Mouse (Mus musculus) left cerebral cortex, adult 18-20 months (tissue): Measurements from ENCODE around the gene Vash2. TPM values are rescaled to one million over a fixed set of nuclear protein-coding genes. Genes with fewer than 3 reads are reported as not detected.

Source experiments
- DNase-seq, 2 experiments: peaks; one replicate each; pipeline ENCODE4 v3.0.0; 2021 to 2022; ENCODE audit warnings: low spot score in 2 of 2, mixed read lengths in 1 of 2
- total RNA-seq, 2 experiments: library from RNA; stranded (reverse); gene quantifications; 2 replicates each; pipeline ENCODE4 v1.2.3; 2021

Gene Vash2
- total RNA-seq, 2 experiments from 2014 or later = 1.8 to 2.9 TPM

GRCm38 (mm10) chr1:190976887-190977573 lies 2.1 kb downstream of the Vash2 start:
- no peak for DNase-seq

- no peak for DNase-seq
These were observed 4.3 kb downstream of the Vash2 start for GRCm38 (mm10) chr1:190974833-190975232.

- DNase-seq = no peak
These were observed 4.9 kb downstream of the Vash2 start for GRCm38 (mm10) chr1:190974191-190974590.

- peak in 1 of 2 experiments; percentile 21 for DNase-seq
These were observed 6.4 kb downstream of the Vash2 start for GRCm38 (mm10) chr1:190972612-190973192.

DNA sequence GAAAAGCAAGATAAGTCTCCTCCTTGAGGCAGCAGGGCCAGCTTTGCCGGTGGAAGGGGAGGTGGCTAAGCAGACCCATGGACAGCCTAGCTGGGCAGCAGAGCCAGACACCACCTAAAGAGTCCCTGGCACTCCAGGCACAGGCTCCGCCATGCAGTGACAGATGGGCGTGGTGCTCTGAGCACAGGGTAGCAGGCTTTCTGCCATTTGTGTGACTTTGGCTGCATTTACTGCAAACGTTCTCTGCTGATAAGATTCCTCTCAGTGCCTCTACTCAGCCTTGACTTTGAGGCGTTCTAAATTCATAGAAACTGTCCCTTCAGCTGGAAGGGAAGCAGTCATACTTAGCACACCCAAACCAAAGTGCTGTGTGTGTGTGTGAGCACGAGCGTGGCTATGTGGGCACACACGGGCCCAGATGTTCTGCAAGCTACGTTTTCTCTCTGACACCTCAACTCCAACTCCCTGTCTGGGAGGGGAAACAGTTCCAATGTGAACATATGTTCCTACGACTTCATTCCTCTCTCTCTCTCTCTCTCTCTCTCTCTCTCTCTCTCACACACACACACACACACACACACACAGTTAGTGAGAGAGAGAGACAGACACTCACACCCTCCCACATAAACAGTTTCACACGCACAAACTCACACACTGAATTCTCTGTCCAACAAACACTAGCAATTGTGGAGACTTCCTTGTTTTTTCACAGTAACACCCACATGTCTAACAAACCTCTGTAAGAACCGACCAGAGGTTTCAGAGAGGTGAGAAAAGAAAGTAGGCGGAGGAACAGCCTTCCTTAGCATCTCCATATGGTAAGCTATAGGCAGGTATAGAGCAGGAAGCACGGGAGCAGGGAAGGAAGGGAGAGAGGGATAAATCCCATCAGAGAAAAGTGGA lies 7.1 kb downstream of the Vash2 start:
- peak in 1 of 2 experiments; percentile 20 for DNase-seq

DNA sequence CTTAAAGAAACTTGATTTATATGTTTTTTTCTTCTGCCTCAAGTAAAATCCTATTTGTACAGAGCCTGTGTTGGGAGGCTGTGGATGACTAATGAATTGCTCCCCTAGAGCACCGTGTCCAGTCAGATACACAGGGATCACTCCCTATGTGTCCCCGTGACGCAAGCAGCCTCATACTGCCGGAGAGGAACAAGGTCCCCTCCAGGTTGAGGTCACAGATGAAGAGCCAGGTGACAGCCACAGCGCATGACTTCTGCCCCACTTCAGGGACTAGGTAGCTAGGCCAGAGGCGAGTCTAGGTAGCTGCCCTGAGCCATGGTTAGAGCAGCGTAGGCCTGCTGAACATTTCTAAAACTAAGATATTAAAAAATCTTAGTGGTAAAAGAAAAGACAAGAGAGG lies 11.1 kb downstream of the Vash2 start:
- no peak for DNase-seq

GRCm38 (mm10) chr1:190964992-190965780 lies 13.9 kb downstream of the Vash2 start:
- DNase-seq = no peak

- DNase-seq = no peak
These were observed 16.3 kb downstream of the Vash2 start for GRCm38 (mm10) chr1:190962760-190963159.

DNA sequence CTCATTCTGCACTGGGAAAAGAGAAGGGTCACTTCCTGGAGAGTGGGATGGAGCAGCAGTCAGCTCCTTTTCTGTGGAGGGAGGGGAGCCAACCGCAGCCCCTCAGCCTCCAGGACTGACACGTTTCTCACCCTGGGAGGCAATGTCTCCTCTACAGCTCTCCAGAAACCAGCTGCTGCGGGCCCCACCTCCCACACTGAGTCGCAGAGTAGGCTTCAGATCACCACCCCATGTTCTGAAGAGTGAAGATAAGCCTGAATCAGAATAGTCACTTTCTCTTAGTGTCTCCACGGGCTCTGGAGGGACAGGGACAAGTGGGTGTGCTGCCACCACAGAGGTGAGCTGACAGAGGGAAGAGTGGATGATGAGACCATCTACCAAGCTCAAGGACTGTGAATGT lies 20.3 kb downstream of the Vash2 start:
- no peak for DNase-seq

DNA sequence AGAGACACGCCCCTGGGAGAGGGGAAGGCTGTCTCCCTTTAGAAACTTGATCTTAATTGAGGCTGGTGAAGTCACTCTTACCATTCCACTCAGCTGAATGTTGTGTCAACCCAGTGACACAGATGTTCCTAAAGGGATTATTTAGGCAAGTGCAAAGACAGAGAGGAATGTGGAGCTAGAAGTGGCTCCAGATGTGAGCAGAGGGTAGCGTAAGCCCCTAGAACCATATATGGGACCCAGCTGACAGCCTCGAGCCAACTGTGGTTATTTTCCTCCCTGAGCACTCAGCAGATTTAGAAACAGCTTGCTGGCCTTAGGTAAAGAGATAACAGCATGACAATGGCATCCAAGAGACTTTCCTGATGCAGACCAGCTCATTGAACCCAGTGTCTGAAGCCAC lies 26.1 kb downstream of the Vash2 start:
- DNase-seq = no peak

DNA sequence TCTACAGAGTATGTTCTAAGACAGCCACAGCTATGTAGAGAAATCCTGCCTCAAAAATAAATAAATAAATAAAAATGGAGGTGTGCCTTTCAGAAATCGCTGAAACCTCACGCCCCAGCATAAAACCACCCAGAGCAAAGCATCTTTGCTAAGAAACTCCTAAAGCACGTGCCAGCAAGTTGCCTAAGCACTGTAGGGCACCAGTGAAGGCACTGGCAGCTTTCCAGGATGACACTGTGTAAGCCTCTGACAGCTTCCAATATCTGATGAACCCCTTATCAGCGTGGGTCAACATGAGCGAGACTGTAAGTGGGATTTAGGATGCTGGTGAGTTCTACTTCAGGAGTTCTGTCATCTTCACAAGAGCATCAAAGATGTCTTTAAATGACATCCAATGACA lies 28.1 kb downstream of the Vash2 start:
- no peak for DNase-seq

DNA sequence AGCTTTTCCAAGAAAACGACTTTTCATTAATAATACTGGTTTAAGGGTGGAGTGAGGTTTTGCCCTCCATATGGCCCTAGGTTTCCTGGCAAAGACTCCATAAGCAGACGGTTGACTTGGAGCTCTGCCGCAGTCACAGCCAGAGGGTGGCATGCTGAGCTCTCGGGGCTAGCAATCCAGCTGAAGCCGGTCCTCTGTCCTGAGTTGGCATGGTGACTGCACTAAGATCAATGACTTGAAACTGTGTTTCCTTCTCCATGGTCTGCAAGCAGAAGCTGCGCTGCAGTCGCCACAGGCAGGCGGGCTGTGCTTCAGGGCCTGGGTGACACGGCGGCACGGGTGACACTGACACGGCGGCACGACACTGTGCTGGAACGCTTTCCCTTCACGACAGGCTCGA lies 30.2 kb downstream of the Vash2 start:
- DNase-seq = no peak

DNA sequence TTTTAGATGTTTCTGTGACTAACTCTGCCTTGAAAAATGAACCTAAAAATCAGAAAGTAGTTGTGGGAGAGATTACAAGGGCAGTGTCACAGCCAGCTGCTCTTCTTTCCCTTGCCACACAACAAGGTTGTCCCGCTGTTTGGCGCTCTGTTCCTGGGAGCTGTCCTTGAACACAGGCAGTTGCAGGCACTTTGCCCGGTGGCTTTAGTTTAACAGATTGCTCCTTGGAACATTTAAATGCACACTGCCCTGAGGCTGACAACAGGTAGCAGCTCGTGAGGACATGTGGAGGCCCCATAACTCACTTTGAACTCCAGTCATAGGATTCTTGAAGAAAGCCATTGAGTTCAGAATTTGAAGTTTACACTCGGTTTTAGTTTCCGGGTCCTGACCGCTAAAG lies 30.7 kb downstream of the Vash2 start:
- no peak for DNase-seq

DNA sequence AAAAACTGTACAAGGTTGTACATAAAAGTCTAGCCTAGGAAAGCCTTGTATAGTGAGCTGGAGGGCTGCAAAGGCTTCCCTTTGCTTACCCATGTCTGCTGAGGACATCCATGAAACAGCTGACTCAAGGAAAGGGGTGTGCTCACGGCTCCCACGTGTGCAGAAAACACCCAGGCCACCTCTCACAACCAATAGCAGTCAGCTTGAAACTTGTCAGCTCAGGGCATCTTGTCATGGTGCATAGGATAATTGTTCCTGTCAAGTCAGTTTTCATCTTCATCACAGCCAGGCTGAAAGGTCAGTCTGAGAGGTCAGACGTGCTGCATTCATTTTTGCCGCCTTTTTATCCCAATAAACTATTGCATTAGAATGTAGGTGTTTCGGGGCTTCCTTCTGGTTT lies 31.1 kb downstream of the Vash2 start:
- DNase-seq = no peak

DNA sequence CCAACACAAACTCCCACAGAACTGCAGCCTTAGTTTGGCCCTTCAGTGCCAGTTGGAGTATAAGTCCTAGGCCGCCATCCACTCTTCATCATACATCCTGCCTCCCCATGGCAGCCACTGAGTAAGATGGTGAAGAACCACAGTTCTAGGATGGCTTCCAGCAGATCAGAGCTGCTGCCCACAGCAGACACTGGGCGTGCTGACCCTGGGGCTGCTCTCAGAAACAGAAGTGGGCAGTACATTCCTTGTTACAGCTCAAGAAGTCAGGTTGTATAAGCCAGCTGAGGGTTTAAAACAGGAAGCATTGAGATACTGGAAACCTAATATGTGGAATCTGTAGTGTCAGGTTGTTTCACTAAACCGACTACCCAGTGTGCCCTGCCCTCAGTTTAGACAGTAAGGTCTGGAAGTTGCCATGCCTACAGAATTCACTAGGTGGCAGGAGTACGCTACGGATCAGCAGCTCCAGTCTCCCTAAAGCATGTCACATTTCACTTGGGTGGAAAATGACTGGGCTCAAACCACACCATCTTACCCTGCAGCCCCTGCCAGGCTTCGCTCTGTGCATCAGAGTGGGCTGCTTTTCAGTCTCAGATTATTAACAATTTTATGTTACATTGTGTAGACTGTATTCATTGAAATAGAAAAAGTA lies 34.9 kb downstream of the Vash2 start:
- peak; percentile 72 to 82 for DNase-seq

- DNase-seq = no peak
These were observed 39.3 kb downstream of the Vash2 start for GRCm38 (mm10) chr1:190939803-190940202.

- no peak for DNase-seq
These were observed 48.9 kb downstream of the Vash2 start for GRCm38 (mm10) chr1:190930181-190930580.

- peak; percentile 33 to 58 for DNase-seq
These were observed 49.9 kb downstream of the Vash2 start for GRCm38 (mm10) chr1:190929010-190929695.

GRCm38 (mm10) chr1:190928370-190929009 lies 50.6 kb downstream of the Vash2 start:
- DNase-seq = peak; percentile 98
